Mouse (Mus musculus) right cerebral cortex, postnatal 36 days (tissue): ENCODE results near the gene Gm7361.
"Not testable (repeated sequence)": the region's sequence is repeated elsewhere in the genome, so short reads cannot be mapped to it uniquely, and the experiment has no call there.

Experiments
- DNase-seq, 2 experiments: peaks; one replicate each; pipeline ENCODE4 v3.0.0; 2022; ENCODE audit warnings: low spot score in 2 of 2, mixed read lengths in 1 of 2

Gene Gm7361

GRCm38 (mm10) chr5:26257391-26257790 lies at the start of gene Gm7361:
Gene Gm7361 (plus strand): TSS chr5:26257691.
- not testable (repeated sequence) for DNase-seq

DNA sequence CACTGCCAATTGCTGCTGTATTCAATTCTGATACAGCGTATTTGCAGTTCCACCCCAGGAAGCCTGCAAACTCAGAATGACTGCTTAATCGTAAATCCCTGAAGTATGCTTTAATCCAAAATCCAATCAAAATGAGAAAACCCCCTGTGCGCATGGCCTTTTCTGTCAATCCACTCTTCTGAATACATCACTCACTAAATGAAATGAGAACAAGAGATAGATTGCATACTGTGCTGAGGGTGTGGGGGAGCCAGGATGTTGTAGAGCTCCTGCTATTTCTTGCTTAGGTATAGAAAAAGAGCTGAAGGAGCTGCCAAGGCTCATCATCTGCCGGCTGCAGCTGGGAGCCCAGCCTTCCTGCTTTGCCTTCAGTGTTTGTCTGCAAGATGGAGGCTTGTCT lies 46.5 kb upstream of the Gm7361 start:
- peak in 1 of 2 experiments; percentile 5 for DNase-seq

DNA sequence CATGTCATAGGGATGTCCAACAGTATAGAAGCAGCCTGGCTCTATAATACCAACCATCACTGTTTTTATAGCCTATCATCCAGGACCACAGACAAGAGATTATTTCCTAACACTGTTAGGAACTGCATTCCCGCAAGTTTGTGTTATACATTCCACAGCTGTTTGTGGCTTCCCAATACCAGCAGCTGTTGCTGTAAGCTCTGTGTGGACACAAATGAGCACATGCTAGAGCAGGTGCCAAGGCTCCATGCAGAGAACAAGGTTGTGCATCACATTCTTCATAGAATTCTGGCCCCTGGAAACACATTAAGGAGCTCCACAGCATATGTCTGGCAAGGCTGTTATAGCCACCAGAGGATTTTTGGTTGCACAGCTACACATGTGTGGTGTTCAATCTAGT lies 35.4 kb upstream of the Gm7361 start:
- DNase-seq: no peak

DNA sequence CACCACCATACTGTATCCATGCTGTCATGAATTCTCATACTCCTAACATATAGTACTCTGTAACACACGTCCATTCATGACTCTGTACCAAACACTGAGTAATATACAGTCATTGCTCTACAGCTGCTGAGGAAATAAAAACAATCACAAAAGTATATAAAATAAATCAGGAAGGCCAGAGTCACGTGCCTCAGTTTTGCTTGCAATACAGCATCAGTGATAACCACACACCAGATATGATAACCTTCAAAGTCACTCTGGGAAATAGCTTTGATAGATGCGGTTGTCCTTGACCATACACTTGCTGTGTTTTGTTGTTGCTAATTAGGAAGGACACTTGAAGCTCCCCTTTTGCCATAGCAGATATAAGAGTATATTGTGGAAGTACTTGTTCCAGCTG lies 9.2 kb downstream of the Gm7361 start:
- DNase-seq: not testable (repeated sequence)

DNA sequence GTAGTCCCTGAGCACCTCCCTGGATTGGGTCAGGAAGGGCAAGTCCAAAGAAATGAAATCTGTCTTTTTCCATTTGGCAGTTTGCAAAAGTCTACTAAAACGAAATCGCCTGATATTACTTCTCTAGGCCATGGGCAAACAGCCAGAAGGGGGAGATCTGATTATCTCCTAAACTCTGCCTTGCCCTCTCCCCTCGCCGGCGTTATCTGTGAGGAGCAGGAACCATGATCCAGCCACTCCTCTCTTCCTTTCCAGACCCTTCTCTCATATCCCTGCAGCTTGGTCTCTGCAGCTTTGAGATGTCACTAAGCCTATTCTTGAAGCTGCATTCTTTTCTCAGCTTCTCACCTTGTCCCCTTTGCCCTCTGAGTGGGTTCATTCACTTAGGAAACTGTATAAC lies 22.9 kb downstream of the Gm7361 start:
- no peak for DNase-seq

DNA sequence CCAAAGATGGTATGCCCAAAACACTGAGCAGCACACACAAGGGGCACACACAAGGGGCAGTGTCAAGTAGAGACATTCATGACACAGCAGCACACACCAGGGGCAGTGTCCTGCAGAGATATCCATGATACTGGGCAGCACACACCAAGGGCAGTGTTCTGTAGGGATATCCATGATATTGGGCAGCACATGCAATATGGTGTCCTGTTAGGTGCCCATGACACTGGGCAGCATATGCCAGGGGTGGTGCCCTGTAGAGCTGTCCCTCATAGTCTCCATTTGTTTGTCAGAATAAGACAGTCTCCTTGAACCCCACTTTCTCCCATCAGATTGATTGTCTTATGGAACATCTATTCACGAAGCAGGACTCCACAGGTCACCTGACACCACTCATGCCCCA lies 24.2 kb downstream of the Gm7361 start:
- DNase-seq: no peak

DNA sequence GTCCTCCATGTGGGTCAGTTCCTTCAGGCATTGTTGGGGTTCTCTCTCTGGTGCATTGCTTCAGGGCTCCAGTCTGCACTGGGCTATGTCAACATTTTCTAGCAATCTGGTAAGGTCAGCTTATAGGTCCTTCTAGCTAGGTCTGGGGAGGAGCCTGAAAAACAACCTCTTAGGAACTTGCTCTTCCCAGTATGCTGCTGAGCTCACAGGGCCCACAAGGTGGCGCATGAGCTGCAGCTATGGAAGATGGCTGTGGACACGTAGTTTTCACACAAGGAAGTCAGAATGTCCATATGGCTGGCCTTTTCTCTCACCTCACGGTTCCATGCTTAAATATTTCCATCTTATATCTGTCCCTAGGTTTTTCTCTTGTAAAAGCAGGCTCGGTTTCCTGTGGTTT lies 24.8 kb downstream of the Gm7361 start:
- DNase-seq: peak; percentile 46

DNA sequence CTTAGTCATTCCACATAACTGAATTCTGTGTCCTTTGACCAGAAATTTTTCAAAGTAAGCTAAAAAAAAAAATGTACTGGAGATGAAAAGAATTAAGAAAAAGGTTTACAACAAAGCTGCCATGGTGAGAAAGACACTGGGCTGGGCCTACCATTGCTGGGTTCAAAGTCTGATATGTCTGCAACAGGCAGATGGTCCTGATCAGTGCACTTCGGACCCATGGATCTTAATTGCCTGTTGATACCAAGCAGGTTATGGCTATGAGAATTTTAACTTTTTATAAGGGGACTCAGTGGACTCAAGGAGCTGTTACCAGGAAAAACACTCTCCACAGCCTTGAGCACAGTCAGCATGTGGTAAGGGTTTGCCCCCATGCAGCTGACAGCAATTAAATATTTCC lies 25.9 kb downstream of the Gm7361 start:
- no peak for DNase-seq

DNA sequence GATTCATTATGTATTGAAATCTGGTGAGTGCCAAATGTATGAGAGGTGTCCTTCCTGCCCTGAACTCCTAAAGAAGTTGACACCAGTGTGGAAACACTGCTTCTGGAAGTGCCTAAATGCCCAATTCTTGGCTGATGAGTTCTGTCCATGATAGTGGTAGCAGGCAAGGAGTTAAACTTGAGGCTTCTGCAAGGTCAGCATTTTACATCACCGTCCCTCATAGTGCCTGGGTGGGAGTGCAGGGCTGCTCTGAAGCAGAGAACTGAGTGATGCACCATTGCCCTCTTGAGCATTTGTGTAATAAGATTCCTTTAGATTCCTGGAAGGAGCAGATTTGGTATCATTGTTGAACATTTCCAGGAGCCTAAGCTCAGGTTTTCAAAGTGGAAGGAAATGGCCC lies 34.1 kb downstream of the Gm7361 start:
- DNase-seq: no peak

- DNase-seq: no peak
These were observed 35.8 kb downstream of the Gm7361 start for GRCm38 (mm10) chr5:26293258-26293657.
